Mouse (Mus musculus) intestine, embryonic 16.5 days (tissue): Measurements from ENCODE around the gene Gpbar1. TPM values are rescaled to one million over a fixed set of nuclear protein-coding genes. Genes with fewer than 3 reads are reported as not detected.

Source experiments
- ATAC-seq: fragments of 200-750 bp; cut with Nextera tagmentation; 2 replicates; pipeline ENCODE4 v1.8.0; 2017; ENCODE audit warnings: moderate TSS enrichment, moderate library complexity
- H3K27ac ChIP-seq: fragments of 300-500 bp; sonication (generic); 2 replicates; pipeline ENCODE4 v1.5.1; 2014; ENCODE audit warnings: mild to moderate bottlenecking, low read length
- H3K27me3 ChIP-seq: fragments of 300-500 bp; sonication (generic); replicated peaks from 2 replicates; pipeline ENCODE4 v1.6.1; 2014; ENCODE audit warnings: low read length, control low read depth, mixed read lengths; ENCODE audit not compliant: control insufficient read depth, insufficient read depth
- H3K36me3 ChIP-seq: fragments of 300-500 bp; sonication (generic); 2 replicates; pipeline ENCODE4 v1.6.1; 2014; ENCODE audit warnings: low read length, control low read depth; ENCODE audit not compliant: control insufficient read depth, insufficient read depth
- H3K4me1 ChIP-seq: fragments of 300-500 bp; sonication (generic); 2 replicates; pipeline ENCODE4 v1.6.1; 2014; ENCODE audit warnings: low read length, control low read depth, mixed read lengths; ENCODE audit not compliant: control insufficient read depth, insufficient read depth
- H3K4me2 ChIP-seq: fragments of 300-500 bp; sonication (generic); 2 replicates; pipeline ENCODE4 v1.6.1; 2014; ENCODE audit warnings: low read depth, low read length, control low read depth
- H3K4me3 ChIP-seq: fragments of 300-500 bp; sonication (generic); 2 replicates; pipeline ENCODE4 v1.5.1; 2014; ENCODE audit warnings: mild to moderate bottlenecking, low read length
- H3K9ac ChIP-seq: fragments of 300-500 bp; sonication (generic); 2 replicates; pipeline ENCODE4 v1.6.1; 2014; ENCODE audit warnings: low read depth, low read length
- H3K9me3 ChIP-seq: fragments of 300-500 bp; sonication (generic); 2 replicates; pipeline ENCODE4 v1.6.1; 2016; ENCODE audit warnings: low read length, control low read depth; ENCODE audit not compliant: control insufficient read depth
- WGBS: fragments of 180-500 bp; shearing (Covaris S2); extraction: QIAGEN DNeasy Blood & Tissue Kit; methylation state at CpG from one replicate; pipeline ENCODE4 v1.1.7; 2014; 5-methylcytosine and 5-hydroxymethylcytosine counted together
- polyA plus RNA-seq: library from polyadenylated mRNA; unstranded; fragments of >200 nt; fragmentation: Nextera tagmentation; extraction: Ambion mirVana; gene quantifications from 2 replicates; pipeline ENCODE4 v1.2.1, GENCODE M21; 2015

Gpbar1 gene
- polyA plus RNA-seq = 2.6 and 2.7 TPM in 2 replicates

DNA sequence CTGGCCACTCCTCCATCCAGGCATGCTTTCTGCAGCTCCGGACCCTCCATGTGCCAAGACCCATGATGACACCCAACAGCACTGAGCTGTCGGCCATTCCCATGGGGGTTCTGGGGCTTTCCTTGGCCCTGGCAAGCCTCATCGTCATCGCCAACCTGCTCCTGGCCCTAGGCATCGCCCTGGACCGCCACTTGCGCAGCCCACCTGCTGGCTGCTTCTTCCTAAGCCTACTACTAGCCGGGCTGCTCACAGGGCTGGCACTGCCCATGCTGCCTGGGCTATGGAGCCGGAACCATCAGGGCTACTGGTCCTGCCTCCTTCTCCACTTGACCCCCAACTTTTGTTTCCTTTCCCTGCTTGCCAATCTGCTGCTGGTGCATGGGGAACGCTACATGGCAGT, at the start of gene Gpbar1:
Gene Gpbar1 (plus strand): TSS at position 13 of the 400 bp plus-strand sequence.
- Histone ChIP-seq H3K9ac (peak within 1 kb of the TSS; percentile 23), H3K9me3 (no peaks in the 10 kb centered on the region), H3K4me1 (peaks cover 33% of the 10 kb centered on the region), H3K4me2 (peak within 1 kb of the TSS; percentile 6; the same call in 1 of the 2 replicates), H3K4me3 (peak within 1 kb of the TSS; percentile 9; the same call in 1 of the 2 replicates), H3K27ac (no peak within 1 kb of the TSS), H3K27me3 (no peaks in the 10 kb centered on the region), H3K36me3 (peaks cover 15% of the 10 kb centered on the region)
- no peak for ATAC-seq
- 91% methylated on average over 10 of the region's 10 CpGs for WGBS

DNA sequence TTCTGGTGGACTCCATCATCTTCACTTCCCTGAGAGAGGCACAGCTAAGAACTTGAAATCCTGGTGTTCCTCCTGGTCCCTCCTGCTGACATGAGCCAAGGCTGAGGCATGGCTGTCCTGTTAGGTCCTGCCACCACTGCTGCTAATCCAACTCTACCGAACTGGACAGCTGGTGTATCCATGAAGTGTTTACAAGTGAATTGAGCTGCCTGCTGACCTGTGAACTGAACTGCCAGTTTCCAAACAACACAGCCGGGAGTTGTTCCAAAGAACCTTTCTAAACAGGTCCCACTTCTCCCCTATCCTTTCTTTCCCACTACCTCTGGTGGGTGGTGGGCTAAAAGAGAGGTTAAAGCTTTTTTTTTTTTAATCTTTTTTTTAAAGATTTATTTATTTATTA, 48.4 kb upstream of the Gpbar1 start:
- 68% methylated on average over 2 of the region's 2 CpGs for WGBS
- no peak for ATAC-seq

DNA sequence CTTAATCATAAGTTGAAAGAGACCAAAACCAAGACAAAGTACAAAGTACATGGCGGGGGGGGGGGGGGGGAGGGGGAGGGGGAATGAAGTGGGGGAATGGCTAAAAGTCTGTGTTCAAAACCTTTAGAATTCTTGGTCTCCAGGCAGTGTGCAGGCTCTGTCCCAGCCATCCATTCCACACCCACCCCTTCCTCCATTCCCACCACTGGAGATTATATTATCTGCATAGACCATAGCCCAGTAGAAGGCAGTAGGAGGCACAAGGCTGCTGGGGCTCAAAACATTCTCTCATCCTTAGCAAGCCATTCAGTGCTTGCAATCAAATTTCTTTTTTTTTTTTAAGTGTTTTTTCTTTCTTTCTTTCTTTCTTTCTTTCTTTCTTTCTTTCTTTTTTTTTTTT, 47.4 kb upstream of the Gpbar1 start:
- Histone ChIP-seq H3K9ac (no peak overlapping the region), H3K27ac (no peak overlapping the region), H3K4me3 (no peak overlapping the region), H3K9me3 (no peaks in the 10 kb centered on the region), H3K4me1 (no peaks in the 10 kb centered on the region), H3K36me3 (no peaks in the 10 kb centered on the region), H3K27me3 (no peaks in the 10 kb centered on the region), H3K4me2 (no peak overlapping the region)
- WGBS = no CpG with 5 or more reads among the region's 1 CpGs
- no peak for ATAC-seq

More for the DNA sequence above, 48.4 kb upstream of the Gpbar1 start:
- Histone ChIP-seq H3K4me2 (no peak overlapping the region), H3K27ac (no peak overlapping the region), H3K9me3 (no peaks in the 10 kb centered on the region), H3K36me3 (no peaks in the 10 kb centered on the region), H3K4me3 (no peak overlapping the region), H3K27me3 (no peaks in the 10 kb centered on the region), H3K9ac (no peak overlapping the region), H3K4me1 (no peaks in the 10 kb centered on the region)

DNA sequence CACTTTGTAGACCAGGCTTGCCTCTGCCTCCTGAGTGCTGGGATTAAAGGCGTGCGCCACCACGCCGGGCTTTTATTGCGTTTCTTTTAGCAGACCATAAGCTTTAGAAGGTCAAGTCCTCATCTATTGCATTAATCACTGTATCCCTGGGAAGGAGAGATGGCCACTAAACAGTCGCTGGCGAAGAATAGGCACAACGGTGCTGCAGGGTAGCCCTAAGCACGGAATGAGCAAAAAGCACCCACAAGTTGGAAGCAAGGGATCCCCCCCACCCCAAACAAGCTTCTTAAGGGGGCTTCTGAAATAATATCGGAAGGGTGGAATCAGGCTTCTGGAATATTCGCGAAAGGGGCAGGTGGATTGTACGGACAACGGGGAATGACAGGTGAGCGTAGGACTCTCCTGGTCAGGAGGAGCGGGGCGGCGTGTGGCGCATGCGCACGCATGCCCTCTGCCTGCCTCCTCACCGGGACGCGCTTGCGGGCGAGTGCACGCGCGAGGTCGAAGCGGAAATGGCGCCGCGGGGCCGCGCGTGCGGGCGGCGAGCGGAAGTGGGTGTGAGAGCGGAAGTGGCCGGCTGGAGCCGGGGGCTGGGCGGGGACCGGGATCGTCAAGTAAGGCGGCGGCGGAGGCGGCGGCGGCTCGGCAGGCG, 42.3 kb upstream of the Gpbar1 start, which contains the start of gene Arpc2:
Gene Arpc2 (plus strand): TSS at position 147 of the 652 bp plus-strand sequence.
- Histone ChIP-seq H3K9ac (peak within 1 kb of the TSS; percentile 99), H3K36me3 (no peaks in the 10 kb centered on the region), H3K27ac (peak within 1 kb of the TSS; percentile 93), H3K9me3 (no peaks in the 10 kb centered on the region), H3K4me1 (peaks cover 29% of the 10 kb centered on the region), H3K4me3 (peak within 1 kb of the TSS; percentile 98), H3K4me2 (peak within 1 kb of the TSS; percentile 68), H3K27me3 (no peaks in the 10 kb centered on the region)
- peak; percentile 90 for ATAC-seq
- WGBS = under 1% methylated on average over 55 of the region's 55 CpGs

DNA sequence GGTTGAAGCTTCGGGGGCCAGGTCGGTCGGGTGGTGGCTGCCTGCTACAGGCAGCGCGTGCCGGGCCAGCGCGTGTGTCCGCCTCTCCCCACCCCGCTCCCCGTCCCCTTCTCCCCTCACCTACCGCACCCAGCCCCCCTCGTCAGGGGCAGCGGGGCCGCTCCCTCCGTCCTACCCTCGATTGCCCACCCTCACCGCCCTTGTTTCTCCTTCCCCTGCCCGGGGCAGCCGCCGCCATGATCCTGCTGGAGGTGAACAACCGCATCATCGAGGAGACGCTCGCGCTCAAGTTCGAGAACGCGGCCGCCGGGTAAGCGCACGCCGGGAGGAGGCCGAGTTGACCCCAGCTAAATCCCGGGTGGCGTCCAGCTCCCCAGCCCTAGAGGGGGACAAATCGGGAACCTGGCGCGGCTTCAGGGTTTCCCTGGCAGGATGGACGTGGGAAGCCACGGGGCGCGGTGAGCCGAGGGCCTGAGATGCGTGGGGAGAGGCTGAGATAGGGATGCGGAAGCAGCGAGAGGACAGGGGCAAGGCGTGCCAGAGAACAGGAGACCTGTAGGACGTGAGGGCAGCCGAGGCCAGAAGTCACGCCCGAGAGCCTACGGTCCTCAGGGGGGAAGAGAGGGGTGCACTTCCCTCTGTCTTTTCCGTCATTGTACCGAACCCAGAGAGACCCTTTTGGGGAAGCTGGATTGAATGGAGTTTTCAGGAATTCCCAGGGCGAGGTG, 41.6 kb upstream of the Gpbar1 start:
- Histone ChIP-seq H3K9ac (peak overlapping the region; percentile 99), H3K27me3 (no peaks in the 10 kb centered on the region), H3K4me3 (peak overlapping the region; percentile 98), H3K27ac (peak overlapping the region; percentile 93), H3K4me2 (peak overlapping the region; percentile 68), H3K36me3 (no peaks in the 10 kb centered on the region), H3K9me3 (no peaks in the 10 kb centered on the region), H3K4me1 (peaks cover 31% of the 10 kb centered on the region)
- WGBS = under 1% methylated on average over 54 of the region's 57 CpGs
- ATAC-seq = peak; percentile 61

DNA sequence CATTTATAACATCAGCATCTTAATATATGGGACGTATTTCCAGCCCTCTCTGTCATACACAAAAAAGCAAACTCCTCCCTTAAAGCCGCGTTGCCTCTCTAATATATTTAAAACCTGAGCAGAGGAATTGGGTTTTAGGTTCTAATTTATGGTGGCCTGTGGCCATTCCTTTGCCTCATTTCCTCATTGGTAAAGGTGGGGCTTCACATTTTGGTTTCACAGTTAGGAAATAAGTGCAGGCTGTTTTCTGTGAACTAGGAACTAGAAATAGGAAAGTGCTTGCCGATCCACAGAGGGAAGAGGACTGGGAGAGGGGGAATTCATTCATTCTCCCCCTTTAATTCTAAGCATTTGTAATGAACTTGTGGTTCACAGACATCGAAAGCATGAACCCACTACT, 40.7 kb upstream of the Gpbar1 start:
- no peak for ATAC-seq
- Histone ChIP-seq H3K4me3 (peak overlapping the region; percentile 98), H3K27ac (peak overlapping the region; percentile 93), H3K36me3 (no peaks in the 10 kb centered on the region), H3K27me3 (no peaks in the 10 kb centered on the region), H3K4me2 (peak overlapping the region; percentile 64), H3K9me3 (no peaks in the 10 kb centered on the region), H3K4me1 (peaks cover 34% of the 10 kb centered on the region), H3K9ac (peak overlapping the region; percentile 99)
- WGBS = 18% methylated on average over 5 of the region's 5 CpGs

DNA sequence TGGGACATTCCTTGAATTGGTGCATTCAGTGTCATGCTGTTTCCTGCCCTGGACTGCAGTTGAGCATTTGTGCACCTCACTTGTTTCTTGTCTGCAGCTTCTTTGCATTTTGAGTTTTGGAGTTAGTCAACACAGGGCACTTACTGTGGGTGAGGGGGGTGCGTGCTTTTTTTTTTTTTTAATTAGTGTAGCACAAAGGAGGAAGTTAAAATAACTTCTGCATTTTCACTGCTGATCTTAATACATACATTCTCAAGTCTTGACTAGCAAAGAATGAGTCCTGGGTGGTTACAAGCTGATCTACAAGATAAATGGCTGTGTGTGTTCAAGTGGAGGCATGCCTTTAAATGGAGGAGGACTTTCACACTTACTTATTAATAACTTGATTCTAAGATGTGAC, 40.2 kb upstream of the Gpbar1 start:
- Histone ChIP-seq H3K4me1 (peaks cover 34% of the 10 kb centered on the region), H3K27ac (peak overlapping the region; percentile 93), H3K9me3 (no peaks in the 10 kb centered on the region), H3K27me3 (no peaks in the 10 kb centered on the region), H3K4me3 (peak overlapping the region; percentile 98), H3K4me2 (peak overlapping the region; percentile 64), H3K36me3 (no peaks in the 10 kb centered on the region), H3K9ac (peak overlapping the region; percentile 99)
- no peak for ATAC-seq
- 57% methylated on average over 1 of the region's 1 CpGs for WGBS

DNA sequence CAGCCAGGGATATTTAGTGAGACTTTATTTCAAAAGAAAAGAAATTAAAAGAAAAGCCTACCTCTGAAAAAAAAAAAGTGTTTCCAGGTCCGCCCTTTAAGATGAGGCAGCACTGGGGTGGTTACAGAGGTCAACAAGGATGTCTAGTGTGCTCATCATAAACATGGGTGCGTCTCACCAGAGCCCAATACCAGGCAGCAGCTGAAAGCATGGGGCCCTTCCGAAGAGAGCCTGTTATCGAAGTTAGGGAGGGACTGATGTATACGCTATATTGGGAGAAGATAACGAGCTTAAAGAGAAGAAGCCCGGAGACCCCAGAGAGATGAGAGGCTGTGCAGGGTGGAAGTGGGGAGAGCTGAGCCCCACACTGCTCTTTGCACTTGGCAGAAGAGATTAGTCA, 39.2 kb upstream of the Gpbar1 start:
- Histone ChIP-seq H3K27me3 (no peaks in the 10 kb centered on the region), H3K4me3 (peak overlapping the region; percentile 98), H3K27ac (peak overlapping the region; percentile 93), H3K4me2 (peak overlapping the region; percentile 64), H3K36me3 (no peaks in the 10 kb centered on the region), H3K4me1 (peaks cover 42% of the 10 kb centered on the region), H3K9me3 (no peaks in the 10 kb centered on the region), H3K9ac (peak overlapping the region; percentile 54; the same call in 1 of the 2 replicates)
- peak; percentile 47 for ATAC-seq
- WGBS = 13% methylated on average over 7 of the region's 7 CpGs

DNA sequence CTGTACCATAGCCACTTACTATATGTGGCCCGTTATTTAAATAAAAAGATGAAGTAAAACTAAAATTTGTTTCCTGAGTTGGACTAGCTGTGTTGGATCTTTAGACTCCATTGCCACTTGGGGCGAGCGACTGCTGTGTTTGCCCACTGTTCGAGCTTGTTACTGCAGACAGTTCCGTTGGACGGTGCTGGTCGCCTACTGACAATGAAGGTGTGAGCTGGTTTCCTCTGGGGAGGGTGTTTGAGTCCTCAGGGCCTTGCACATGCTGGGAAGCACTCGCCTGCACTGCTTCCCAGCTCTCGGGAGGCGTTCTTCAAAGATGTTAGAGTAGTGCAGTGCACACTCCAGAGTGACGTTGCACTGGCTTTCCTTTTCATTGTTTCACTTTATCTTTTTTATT, 38.7 kb upstream of the Gpbar1 start:
- H3K9ac ChIP-seq = peak overlapping the region; percentile 54; the same call in 1 of the 2 replicates
- peak overlapping the region; percentile 93 for H3K27ac ChIP-seq
- H3K9me3 ChIP-seq = no peaks in the 10 kb centered on the region
- H3K4me2 ChIP-seq = peak overlapping the region; percentile 64
- H3K36me3 ChIP-seq = no peaks in the 10 kb centered on the region
- 28% methylated on average over 11 of the region's 11 CpGs for WGBS
- no peak for ATAC-seq
- peak overlapping the region; percentile 98 for H3K4me3 ChIP-seq
- H3K27me3 ChIP-seq = no peaks in the 10 kb centered on the region
- peaks cover 45% of the 10 kb centered on the region for H3K4me1 ChIP-seq
